Mouse (Mus musculus) liver, adult 2 months (tissue): ENCODE measurements around the gene Cd79b.

Experiments used
- CTCF ChIP-seq: fragments of 200-500 bp; IDR thresholded peaks from 2 replicates; pipeline ENCODE4 v1.5.1; 2011; ENCODE audit warnings: low read depth, low read length, control low read depth
- POLR2A ChIP-seq: fragments of 200-500 bp; IDR thresholded peaks from 2 replicates; pipeline ENCODE4 v1.6.1; 2011; ENCODE audit warnings: low read length, control low read depth; ENCODE audit not compliant: insufficient read depth; ENCODE audit errors: extremely low read depth

DNA sequence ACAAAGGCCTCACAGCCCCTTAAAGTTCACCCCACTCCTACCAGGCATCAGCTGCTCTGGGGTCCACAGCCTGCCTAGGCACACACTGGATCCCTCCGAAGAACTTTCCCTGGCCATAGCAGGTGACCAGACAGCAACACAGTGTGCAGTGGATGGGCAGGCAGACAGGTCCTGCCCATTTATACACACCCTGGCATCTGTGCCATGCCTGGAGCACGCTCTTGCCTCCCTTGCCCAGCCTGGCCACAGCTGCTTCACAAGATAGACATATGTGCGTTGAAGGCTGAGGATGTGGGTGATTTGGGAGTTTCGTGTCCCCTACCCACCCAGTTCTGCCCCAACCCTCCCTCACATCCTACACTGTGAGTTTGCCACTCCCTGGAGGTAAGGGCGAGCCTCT, 23.5 kb upstream of the Cd79b start:
- TF ChIP-seq CTCF: no peak
- TF ChIP-seq POLR2A: no peak
